Mouse (Mus musculus): ENCODE measurements around the gene Gm10382. TPM values are rescaled to one million over a fixed set of nuclear protein-coding genes. Genes with fewer than 3 reads are reported as not detected.

Gm10382 gene
- polyA plus RNA-seq (2012; rRNA removed) = 0.08 and 0.15 TPM in 2 replicates

GRCm38 (mm10) chr5:125389131-125389578 is at the start of gene Gm10382:
Gene Gm10382, plus strand, starts transcription at chr5:125389322.
- Histone ChIP-seq H3K27ac (ENCODE audit: insufficient read depth, low read depth, low read length) (peak within 1 kb of the TSS; percentile 97), H3K4me3 (ENCODE audit: low read depth, low read length) (peak within 1 kb of the TSS; percentile 98), H3K36me3 (ENCODE audit: control insufficient read depth, insufficient read depth, low read length) (peaks cover 25% of the 10 kb centered on the region), H3K4me1 (ENCODE audit: control insufficient read depth, insufficient read depth, insufficient read length, low read length) (peaks cover 10% of the 10 kb centered on the region), H3K27me3 (ENCODE audit: control insufficient read depth, insufficient read depth, low read length) (no peaks in the 10 kb centered on the region)
- TF ChIP-seq POLR2A (IDR thresholded peaks at IDR 0.05; ENCODE audit: low read depth, low read length) (no peak), CTCF (IDR thresholded peaks at IDR 0.05; ENCODE audit: extremely low read depth, insufficient read length, insufficient replicate concordance, low read depth, low read length) (no peak)
- under 1% methylated on average over 41 of the region's 41 CpGs for WGBS

GRCm38 (mm10) chr5:125339851-125340531 is 49.1 kb upstream of the Gm10382 start:
- peaks cover 11% of the 10 kb centered on the region for H3K4me1 ChIP-seq (ENCODE audit: control insufficient read depth, insufficient read depth, insufficient read length, low read length)
- H3K27ac ChIP-seq (ENCODE audit: insufficient read depth, low read depth, low read length) = peak overlapping the region; percentile 9
- 11% methylated on average over 25 of the region's 25 CpGs for WGBS
- H3K4me3 ChIP-seq (ENCODE audit: low read depth, low read length) = peak overlapping the region; percentile 82
- H3K27me3 ChIP-seq (ENCODE audit: control insufficient read depth, insufficient read depth, low read length) = peaks cover 19% of the 10 kb centered on the region
- TF ChIP-seq CTCF (IDR thresholded peaks at IDR 0.05; ENCODE audit: extremely low read depth, insufficient read length, insufficient replicate concordance, low read depth, low read length) (no peak), POLR2A (IDR thresholded peaks at IDR 0.05; ENCODE audit: low read depth, low read length) (no peak)
- no peaks in the 10 kb centered on the region for H3K36me3 ChIP-seq (ENCODE audit: control insufficient read depth, insufficient read depth, low read length)

- Histone ChIP-seq H3K4me3 (ENCODE audit: low read depth, low read length) (peak within 1 kb of the TSS; percentile 82), H3K4me1 (ENCODE audit: control insufficient read depth, insufficient read depth, insufficient read length, low read length) (peaks cover 11% of the 10 kb centered on the region), H3K27me3 (ENCODE audit: control insufficient read depth, insufficient read depth, low read length) (peaks cover 19% of the 10 kb centered on the region), H3K27ac (ENCODE audit: insufficient read depth, low read depth, low read length) (peak within 1 kb of the TSS; percentile 12), H3K36me3 (ENCODE audit: control insufficient read depth, insufficient read depth, low read length) (no peaks in the 10 kb centered on the region)
- 0 out of 2 replicates have a peak, but pooled peaks have one; percentile 16 for TF ChIP-seq POLR2A (IDR thresholded peaks at IDR 0.05; ENCODE audit: low read depth, low read length)
- TF ChIP-seq CTCF (IDR thresholded peaks at IDR 0.05; ENCODE audit: extremely low read depth, insufficient read length, insufficient replicate concordance, low read depth, low read length) = no peak
- WGBS = under 1% methylated on average over 42 of the region's 42 CpGs
Measured at GRCm38 (mm10) chr5:125340547-125341262, 48.4 kb upstream of the Gm10382 start, which contains the start of gene Scarb1. Gene Scarb1, minus strand, starts transcription at chr5:125341094.

- Histone ChIP-seq H3K27ac (ENCODE audit: insufficient read depth, low read depth, low read length) (no peak overlapping the region), H3K36me3 (ENCODE audit: control insufficient read depth, insufficient read depth, low read length) (no peaks in the 10 kb centered on the region), H3K4me1 (ENCODE audit: control insufficient read depth, insufficient read depth, insufficient read length, low read length) (peaks cover 11% of the 10 kb centered on the region), H3K27me3 (ENCODE audit: control insufficient read depth, insufficient read depth, low read length) (peaks cover 19% of the 10 kb centered on the region), H3K4me3 (ENCODE audit: low read depth, low read length) (peak overlapping the region; percentile 82; the same call in 1 of the 2 replicates)
- 46% methylated on average over 14 of the region's 14 CpGs for WGBS
- TF ChIP-seq CTCF (IDR thresholded peaks at IDR 0.05; ENCODE audit: extremely low read depth, insufficient read length, insufficient replicate concordance, low read depth, low read length) = no peak
- TF ChIP-seq POLR2A (IDR thresholded peaks at IDR 0.05; ENCODE audit: low read depth, low read length) = no peak
Measured at GRCm38 (mm10) chr5:125341459-125342090, 47.5 kb upstream of the Gm10382 start.

DNA sequence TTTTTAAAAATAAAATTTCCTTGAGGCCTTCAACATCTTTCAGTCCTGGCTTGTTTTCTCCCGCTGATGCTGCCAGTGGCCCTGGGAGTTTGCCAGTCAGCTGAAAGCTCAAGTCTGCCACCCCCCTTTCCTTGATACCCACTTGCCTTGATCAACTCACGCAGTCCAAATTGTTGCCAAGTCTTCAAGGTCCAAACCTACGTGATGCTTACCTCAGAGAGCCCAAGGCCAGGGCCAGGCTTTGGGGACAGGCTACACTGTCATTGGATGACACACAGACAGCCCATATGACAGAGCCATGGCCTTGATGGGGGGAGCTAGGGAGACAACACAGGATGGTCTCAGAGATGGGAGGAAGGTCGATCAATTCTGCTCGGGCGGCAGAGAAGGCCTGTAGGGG is 44.8 kb upstream of the Gm10382 start:
- no peak overlapping the region for H3K27ac ChIP-seq (ENCODE audit: insufficient read depth, low read depth, low read length)
- TF ChIP-seq POLR2A (IDR thresholded peaks at IDR 0.05; ENCODE audit: low read depth, low read length) (no peak), CTCF (IDR thresholded peaks at IDR 0.05; ENCODE audit: extremely low read depth, insufficient read length, insufficient replicate concordance, low read depth, low read length) (no peak)
- H3K36me3 ChIP-seq (ENCODE audit: control insufficient read depth, insufficient read depth, low read length) = no peaks in the 10 kb centered on the region
- peaks cover 20% of the 10 kb centered on the region for H3K4me1 ChIP-seq (ENCODE audit: control insufficient read depth, insufficient read depth, insufficient read length, low read length)
- WGBS = 92% methylated on average over 6 of the region's 6 CpGs
- no peak overlapping the region for H3K4me3 ChIP-seq (ENCODE audit: low read depth, low read length)
- H3K27me3 ChIP-seq (ENCODE audit: control insufficient read depth, insufficient read depth, low read length) = peaks cover 21% of the 10 kb centered on the region

DNA sequence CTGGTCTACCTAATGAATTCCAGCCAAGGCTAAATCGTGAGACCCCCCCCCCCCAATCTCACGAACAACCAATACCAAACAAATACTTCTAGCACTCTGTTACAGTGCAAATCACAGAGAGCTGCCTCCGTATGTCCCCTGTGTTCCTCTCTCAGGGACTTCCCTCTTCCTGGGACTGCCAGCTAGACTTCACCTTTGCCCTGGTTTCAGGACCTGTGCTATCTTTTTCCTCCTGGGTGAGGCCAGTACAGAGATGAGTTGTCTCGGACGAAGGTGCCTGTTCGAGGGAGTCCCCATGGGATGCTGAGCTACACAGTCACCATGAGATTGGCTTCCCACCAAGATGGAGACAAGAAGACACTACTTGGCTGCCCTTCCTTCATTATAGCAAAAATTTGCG is 41.1 kb upstream of the Gm10382 start:
- WGBS = 33% methylated on average over 7 of the region's 7 CpGs
- H3K4me1 ChIP-seq (ENCODE audit: control insufficient read depth, insufficient read depth, insufficient read length, low read length) = peaks cover 9% of the 10 kb centered on the region; the same call in 1 of the 2 replicates
- TF ChIP-seq POLR2A (IDR thresholded peaks at IDR 0.05; ENCODE audit: low read depth, low read length) (no peak), CTCF (IDR thresholded peaks at IDR 0.05; ENCODE audit: extremely low read depth, insufficient read length, insufficient replicate concordance, low read depth, low read length) (no peak)
- no peak overlapping the region for H3K4me3 ChIP-seq (ENCODE audit: low read depth, low read length)
- H3K36me3 ChIP-seq (ENCODE audit: control insufficient read depth, insufficient read depth, low read length) = no peaks in the 10 kb centered on the region
- H3K27me3 ChIP-seq (ENCODE audit: control insufficient read depth, insufficient read depth, low read length) = peaks cover 3% of the 10 kb centered on the region; the same call in 1 of the 2 replicates
- no peak overlapping the region for H3K27ac ChIP-seq (ENCODE audit: insufficient read depth, low read depth, low read length)
